Mouse (Mus musculus) erythroblast, embryonic 14.5 days (primary cell): Measurements from ENCODE around the gene Gm38392.

Experiments used
- GATA1 ChIP-seq: IDR thresholded peaks from 2 replicates; pipeline ENCODE4 v1.6.1; 2012; ENCODE audit warnings: low read length, inconsistent platforms, mixed read lengths
- TAL1 ChIP-seq: IDR thresholded peaks from 3 replicates; pipeline ENCODE4 v1.6.1; 2012; ENCODE audit warnings: low read length, inconsistent platforms, mixed read lengths

- no peak for TF ChIP-seq GATA1
- TF ChIP-seq TAL1: no peak
Observed at GRCm38 (mm10) chr3:88336058-88337013, 49.3 kb upstream of the Gm38392 start, which contains the start of the genes Tmem79 and Smg5.
